Mouse (Mus musculus): ENCODE measurements around the gene Naga. TPM values are rescaled to one million over a fixed set of nuclear protein-coding genes. Genes with fewer than 3 reads are reported as not detected.

Naga gene
- polyA plus RNA-seq, 1 experiment = 20.9 TPM

DNA sequence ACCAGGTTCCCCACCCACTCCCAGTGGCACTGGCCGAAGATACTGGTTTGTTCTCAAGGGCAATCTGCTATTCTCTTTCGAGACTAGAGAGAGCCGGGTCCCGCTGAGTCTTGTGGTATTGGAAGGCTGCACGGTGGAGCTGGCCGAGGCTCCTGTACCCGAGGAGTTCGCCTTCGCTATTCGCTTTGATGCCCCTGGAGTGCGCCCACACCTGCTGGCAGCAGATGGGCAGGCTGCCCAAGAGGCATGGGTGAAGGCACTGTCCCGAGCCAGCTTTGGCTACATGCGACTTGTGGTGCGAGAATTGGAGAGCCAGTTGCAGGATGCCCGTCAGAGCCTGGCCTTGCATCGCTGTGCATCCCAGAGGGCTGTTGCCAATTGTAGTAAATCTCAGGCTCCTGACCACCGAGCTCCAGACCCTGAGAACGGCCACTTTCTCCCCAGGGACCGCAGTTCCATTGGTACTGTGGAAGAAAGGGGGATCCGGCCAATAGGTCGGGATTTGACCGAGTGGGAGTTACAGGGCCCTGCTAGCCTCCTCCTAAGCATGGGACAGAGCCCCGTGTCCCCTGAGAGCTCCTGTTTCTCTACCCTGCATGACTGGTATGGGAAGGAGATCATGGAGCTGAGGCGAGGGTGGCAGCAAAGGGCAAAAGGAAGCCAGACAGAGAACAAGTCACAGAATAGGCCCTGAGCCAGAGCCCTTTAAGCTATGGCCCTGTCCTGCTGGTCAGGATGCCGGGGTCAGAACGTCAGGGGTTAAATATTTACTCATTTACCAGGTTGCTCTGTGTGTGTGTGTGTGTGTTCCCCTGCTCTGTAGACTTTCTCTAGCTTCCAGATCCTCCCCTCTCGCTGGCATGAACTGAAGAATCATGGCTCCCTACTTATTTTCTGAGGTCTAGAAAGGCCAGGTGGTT is 4.9 kb upstream of the Naga start:
- H3K4me3 ChIP-seq (ENCODE audit: insufficient read depth, poor library complexity, severe bottlenecking) = no peak overlapping the region
- H3K79me2 ChIP-seq (ENCODE audit: control insufficient read depth, insufficient read depth) = peaks cover 24% of the 10 kb centered on the region
- H3K27me3 ChIP-seq (ENCODE audit: control insufficient read depth, insufficient read depth, insufficient read length) = no peaks in the 10 kb centered on the region
- no peak overlapping the region for H3ac ChIP-seq (ENCODE audit: control insufficient read depth, insufficient read length, low read depth)
- TF ChIP-seq MAX (IDR thresholded peaks at IDR 0.05) (no peak), FOSL1 (IDR thresholded peaks at IDR 0.05; ENCODE audit: insufficient read depth, low read length, poor library complexity, severe bottlenecking) (no peak), MYOG (IDR thresholded peaks at IDR 0.05; ENCODE audit: control insufficient read depth, extremely low read depth, insufficient read length) (no peak), CEBPB (IDR thresholded peaks at IDR 0.05; ENCODE audit: low read depth) (no peak), CTCF (IDR thresholded peaks at IDR 0.05; ENCODE audit: control insufficient read depth, insufficient read depth, insufficient read length) (no peak), MYOD1 (IDR thresholded peaks at IDR 0.05; ENCODE audit: control insufficient read depth, insufficient read length, low read depth) (no peak), USF1 (IDR thresholded peaks at IDR 0.05; ENCODE audit: low read depth) (no peak)
- H3K79me3 ChIP-seq (ENCODE audit: low read depth) = peaks cover 13% of the 10 kb centered on the region
- H3K36me3 ChIP-seq (ENCODE audit: control insufficient read depth, insufficient read depth) = peaks cover 12% of the 10 kb centered on the region

DNA sequence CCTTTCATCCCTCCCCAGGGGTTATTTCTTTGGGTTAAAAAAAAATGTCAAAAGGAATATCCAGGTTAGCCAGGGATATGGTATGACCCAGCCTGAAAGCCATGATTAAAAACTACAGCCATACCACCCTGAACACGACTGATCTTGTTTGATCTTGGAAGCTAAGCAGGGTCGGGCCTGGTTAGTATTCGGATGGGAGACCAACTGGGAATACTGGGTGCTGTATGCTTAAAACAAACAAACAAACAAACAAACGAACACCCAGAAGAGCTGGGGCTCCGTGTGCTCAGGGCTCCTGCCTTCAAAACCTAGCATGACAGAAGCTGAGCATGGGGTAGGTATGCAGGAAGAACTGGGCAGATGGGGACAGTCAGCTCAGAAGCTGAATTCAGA is 3.8 kb upstream of the Naga start:
- Histone ChIP-seq H3K79me3 (ENCODE audit: low read depth) (peaks cover 12% of the 10 kb centered on the region), H3ac (ENCODE audit: control insufficient read depth, insufficient read length, low read depth) (no peak overlapping the region), H3K36me3 (ENCODE audit: control insufficient read depth, insufficient read depth) (peaks cover 2% of the 10 kb centered on the region), H3K79me2 (ENCODE audit: control insufficient read depth, insufficient read depth) (peaks cover 17% of the 10 kb centered on the region), H3K27me3 (ENCODE audit: control insufficient read depth, insufficient read depth, insufficient read length) (no peaks in the 10 kb centered on the region), H3K4me3 (ENCODE audit: insufficient read depth, poor library complexity, severe bottlenecking) (no peak overlapping the region)
- TF ChIP-seq FOSL1 (IDR thresholded peaks at IDR 0.05; ENCODE audit: insufficient read depth, low read length, poor library complexity, severe bottlenecking) (no peak), MYOD1 (IDR thresholded peaks at IDR 0.05; ENCODE audit: control insufficient read depth, insufficient read length, low read depth) (no peak), MYOG (IDR thresholded peaks at IDR 0.05; ENCODE audit: control insufficient read depth, extremely low read depth, insufficient read length) (no peak), CEBPB (IDR thresholded peaks at IDR 0.05; ENCODE audit: low read depth) (no peak), MAX (IDR thresholded peaks at IDR 0.05) (no peak), CTCF (IDR thresholded peaks at IDR 0.05; ENCODE audit: control insufficient read depth, insufficient read depth, insufficient read length) (no peak)

DNA sequence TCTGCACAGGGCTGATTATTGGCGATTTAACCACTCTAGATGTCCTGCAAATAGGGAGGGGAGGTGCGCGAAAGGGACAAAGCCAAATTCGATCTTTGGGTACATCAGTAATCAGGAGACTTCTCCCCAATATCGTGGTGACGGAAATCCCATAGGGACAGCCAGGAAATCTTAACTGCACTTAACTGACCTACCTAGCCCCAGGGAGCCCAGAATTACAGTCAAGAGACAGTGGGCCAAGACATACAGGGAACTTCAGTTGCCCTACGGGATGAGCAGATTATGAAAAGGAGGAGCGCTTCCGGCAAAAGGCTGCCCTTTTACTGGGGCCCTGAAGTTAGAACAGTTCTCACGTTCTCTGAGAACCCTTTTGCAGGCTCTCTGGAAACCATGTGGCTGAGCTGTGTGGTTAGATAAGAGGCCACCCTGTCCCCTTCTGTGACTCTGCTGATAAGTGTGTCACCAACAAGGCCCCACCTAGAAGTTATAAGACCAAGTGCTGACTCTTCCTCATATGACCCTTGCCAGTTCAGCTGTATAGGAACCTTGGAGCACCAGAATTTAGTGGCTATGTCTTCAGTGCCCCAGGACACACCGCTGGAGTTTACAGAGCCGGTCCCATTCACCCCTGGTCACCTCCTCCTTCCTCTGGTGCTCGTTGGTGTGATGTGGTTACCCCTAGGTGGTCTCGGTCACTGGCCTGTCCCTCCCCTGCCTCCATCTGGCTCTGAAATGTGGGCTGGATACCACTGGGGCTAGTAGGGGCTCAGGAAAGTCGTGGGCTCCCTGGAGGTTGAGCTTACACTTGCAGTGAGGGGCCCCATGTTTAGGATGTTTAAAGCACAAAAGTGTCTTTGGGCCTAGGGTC is 3.2 kb upstream of the Naga start:
- H3K4me3 ChIP-seq (ENCODE audit: insufficient read depth, poor library complexity, severe bottlenecking) = no peak overlapping the region
- TF ChIP-seq MAX (IDR thresholded peaks at IDR 0.05) (no peak), MYOG (IDR thresholded peaks at IDR 0.05; ENCODE audit: control insufficient read depth, extremely low read depth, insufficient read length) (no peak)

DNA sequence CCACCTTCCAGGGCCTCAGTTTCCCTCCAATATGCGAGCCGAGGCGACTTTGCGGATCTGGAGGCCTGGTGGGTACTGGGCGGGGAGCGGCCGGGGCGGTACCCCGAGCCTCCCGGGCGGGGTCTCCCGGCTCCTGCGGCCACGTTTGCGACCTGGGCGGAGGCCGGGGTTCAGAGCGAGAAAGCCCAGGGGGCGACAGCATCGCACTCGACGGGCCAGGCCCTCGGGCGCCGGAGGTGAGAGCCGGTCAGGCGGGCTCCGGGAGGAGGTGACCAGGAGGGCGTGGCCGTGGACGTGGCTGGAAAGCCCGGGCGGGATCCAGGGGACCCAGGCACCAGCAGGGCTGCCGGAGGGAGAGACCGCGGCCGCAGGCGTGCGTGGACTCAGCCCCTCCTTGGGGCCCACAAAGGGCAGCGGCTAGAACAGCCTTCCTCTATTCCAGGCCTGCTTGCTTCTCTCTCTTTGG is 2.3 kb upstream of the Naga start:
- Histone ChIP-seq H3K79me3 (ENCODE audit: low read depth) (no peaks in the 10 kb centered on the region), H3K79me2 (ENCODE audit: control insufficient read depth, insufficient read depth) (peaks cover 10% of the 10 kb centered on the region), H3K4me3 (ENCODE audit: insufficient read depth, poor library complexity, severe bottlenecking) (no peak overlapping the region), H3ac (ENCODE audit: control insufficient read depth, insufficient read length, low read depth) (no peak overlapping the region), H3K27me3 (ENCODE audit: control insufficient read depth, insufficient read depth, insufficient read length) (no peaks in the 10 kb centered on the region), H3K36me3 (ENCODE audit: control insufficient read depth, insufficient read depth) (no peaks in the 10 kb centered on the region)
- TF ChIP-seq MYOG (IDR thresholded peaks at IDR 0.05; ENCODE audit: control insufficient read depth, extremely low read depth, insufficient read length) (no peak), FOSL1 (IDR thresholded peaks at IDR 0.05; ENCODE audit: insufficient read depth, low read length, poor library complexity, severe bottlenecking) (no peak), MYOD1 (IDR thresholded peaks at IDR 0.05; ENCODE audit: control insufficient read depth, insufficient read length, low read depth) (no peak), USF1 (IDR thresholded peaks at IDR 0.05; ENCODE audit: low read depth) (no peak), MAX (IDR thresholded peaks at IDR 0.05) (no peak), CEBPB (IDR thresholded peaks at IDR 0.05; ENCODE audit: low read depth) (no peak)

More for the DNA sequence above, 3.2 kb upstream of the Naga start:
- H3K79me3 ChIP-seq (ENCODE audit: low read depth) = peaks cover 6% of the 10 kb centered on the region
- H3K79me2 ChIP-seq (ENCODE audit: control insufficient read depth, insufficient read depth) = peaks cover 17% of the 10 kb centered on the region
- H3K27me3 ChIP-seq (ENCODE audit: control insufficient read depth, insufficient read depth, insufficient read length) = no peaks in the 10 kb centered on the region
- H3K36me3 ChIP-seq (ENCODE audit: control insufficient read depth, insufficient read depth) = no peaks in the 10 kb centered on the region
- H3ac ChIP-seq (ENCODE audit: control insufficient read depth, insufficient read length, low read depth) = no peak overlapping the region

DNA sequence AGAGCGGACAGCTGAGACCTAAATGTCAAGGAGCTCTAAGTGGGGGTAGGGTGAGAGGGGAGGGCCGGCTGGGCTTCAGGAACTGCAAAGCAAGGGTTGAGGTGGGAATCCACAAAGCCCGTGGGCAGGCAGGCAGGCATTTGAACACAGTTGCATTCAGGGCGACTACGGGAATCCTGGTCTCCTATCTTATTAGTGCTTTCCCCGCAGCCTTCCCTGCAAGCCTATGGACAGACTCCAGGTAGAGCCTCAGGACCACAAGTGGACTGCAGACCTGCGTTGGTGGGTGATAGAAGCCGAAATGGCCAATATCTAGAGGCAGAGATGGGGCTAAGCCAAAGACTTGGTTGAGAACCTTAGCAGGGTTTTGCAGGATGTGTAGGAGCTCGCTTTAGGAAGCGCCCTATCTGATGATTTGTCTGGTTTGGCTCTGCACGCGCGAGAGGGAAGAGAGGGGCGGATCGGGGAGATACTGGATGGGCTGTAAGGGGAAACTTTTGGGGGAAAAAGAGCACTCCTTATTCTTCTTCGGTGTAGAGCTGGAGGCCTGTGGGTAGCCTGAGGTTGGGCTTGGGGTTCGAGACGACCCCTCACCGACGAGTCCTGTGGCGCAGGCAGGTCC is 1.8 kb upstream of the Naga start:
- Histone ChIP-seq H3K27me3 (ENCODE audit: control insufficient read depth, insufficient read depth, insufficient read length) (no peaks in the 10 kb centered on the region), H3K4me3 (ENCODE audit: insufficient read depth, poor library complexity, severe bottlenecking) (no peak overlapping the region), H3K36me3 (ENCODE audit: control insufficient read depth, insufficient read depth) (peaks cover 2% of the 10 kb centered on the region), H3K79me2 (ENCODE audit: control insufficient read depth, insufficient read depth) (peaks cover 10% of the 10 kb centered on the region), H3ac (ENCODE audit: control insufficient read depth, insufficient read length, low read depth) (no peak overlapping the region), H3K79me3 (ENCODE audit: low read depth) (no peaks in the 10 kb centered on the region)
- TF ChIP-seq FOSL1 (IDR thresholded peaks at IDR 0.05; ENCODE audit: insufficient read depth, low read length, poor library complexity, severe bottlenecking) (no peak), MYOG (IDR thresholded peaks at IDR 0.05; ENCODE audit: control insufficient read depth, extremely low read depth, insufficient read length) (no peak), MYOD1 (IDR thresholded peaks at IDR 0.05; ENCODE audit: control insufficient read depth, insufficient read length, low read depth) (no peak), CEBPB (IDR thresholded peaks at IDR 0.05; ENCODE audit: low read depth) (no peak), CTCF (IDR thresholded peaks at IDR 0.05; ENCODE audit: control insufficient read depth, insufficient read depth, insufficient read length) (no peak), MAX (IDR thresholded peaks at IDR 0.05) (no peak), USF1 (IDR thresholded peaks at IDR 0.05; ENCODE audit: low read depth) (no peak)
